Mouse (Mus musculus) kidney, postnatal 36 days (tissue): ENCODE data around the gene Pip4k2c.
"Not testable (repeated sequence)": the region's sequence is repeated elsewhere in the genome, so short reads cannot be mapped to it uniquely, and the experiment has no call there.

Experiments used
- DNase-seq, 2 experiments: peaks; one replicate each; pipeline ENCODE4 v3.0.0; 2021 to 2022; ENCODE audit warnings: mixed read lengths in 2 of 2

Pip4k2c gene

DNA sequence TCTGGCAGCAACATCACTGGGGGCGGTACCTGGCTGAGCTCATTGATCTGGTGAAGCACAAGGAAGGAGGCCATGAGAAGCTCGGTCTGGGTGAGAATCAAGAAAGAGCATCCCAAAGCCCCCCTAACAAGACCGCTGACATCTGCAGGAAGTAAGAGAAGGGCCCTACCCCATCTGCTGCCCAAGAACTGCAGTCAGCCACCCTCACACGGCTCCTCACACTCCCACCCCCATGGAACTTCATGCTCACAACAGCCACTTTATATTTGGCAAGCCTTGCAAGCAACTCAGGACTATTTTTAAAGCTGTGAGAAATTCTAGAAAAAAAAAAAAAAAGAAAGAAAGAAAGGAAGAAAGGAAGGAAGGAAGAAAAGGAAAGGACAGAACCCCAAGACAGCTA is 2.5 kb downstream of the Pip4k2c start:
- no peak for DNase-seq

DNA sequence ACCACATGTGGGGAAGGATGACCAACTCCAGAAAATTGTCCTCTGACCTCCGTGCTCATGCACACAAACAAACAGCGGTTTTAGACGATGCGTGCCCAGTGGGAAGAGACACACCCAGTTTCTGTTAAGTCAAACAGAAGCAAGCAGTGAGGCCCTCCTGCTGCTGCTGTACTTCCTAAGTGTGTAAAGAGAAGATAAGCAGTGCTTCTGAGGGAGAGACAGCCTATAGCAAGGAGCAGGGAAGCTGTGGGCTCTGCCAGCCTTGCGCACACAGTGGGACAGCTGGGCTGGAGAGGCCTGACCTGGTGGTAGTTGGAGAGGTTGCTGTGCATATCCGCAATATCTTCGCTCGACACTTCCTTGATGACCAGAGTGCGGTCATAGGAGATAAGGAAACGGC is 6.0 kb downstream of the Pip4k2c start:
- DNase-seq, result no peak

DNA sequence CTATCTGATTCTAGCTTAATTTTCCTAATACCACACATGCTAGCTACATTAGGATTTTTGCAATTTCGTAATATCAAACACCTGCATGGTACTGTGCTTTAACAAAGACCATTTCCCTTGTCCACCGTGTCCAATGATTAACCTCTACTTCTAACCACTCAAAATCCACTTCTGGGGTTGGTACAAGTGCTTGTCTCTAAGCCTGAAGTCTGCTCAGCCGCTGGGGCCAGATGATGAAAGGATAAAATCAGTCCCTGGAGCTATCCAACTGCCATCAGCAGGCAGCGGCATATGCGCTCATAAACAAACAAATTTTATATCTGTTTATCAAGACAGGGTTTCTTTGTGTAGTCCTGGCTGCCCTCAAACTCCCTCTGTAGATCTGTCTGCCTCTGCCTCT is 6.8 kb downstream of the Pip4k2c start:
- no peak for DNase-seq

DNA sequence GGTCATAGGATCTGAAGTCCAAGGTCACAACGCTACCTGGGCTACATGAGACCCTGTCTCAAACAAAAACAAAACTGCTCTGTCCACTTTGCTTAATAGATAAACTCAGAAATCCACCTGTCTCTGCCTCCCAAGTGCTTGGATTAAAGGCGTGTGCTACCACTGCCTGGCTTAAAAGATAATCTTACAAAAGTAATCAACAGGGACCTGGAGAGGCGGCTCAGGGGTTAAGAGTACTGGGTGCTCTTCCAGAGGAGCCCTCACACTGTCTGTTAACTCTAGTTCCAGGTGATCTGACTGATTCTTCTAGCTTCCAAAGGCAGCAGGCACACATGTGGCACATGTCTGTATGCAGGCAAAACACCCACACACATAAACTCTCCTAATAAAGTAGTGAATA is 8.3 kb downstream of the Pip4k2c start:
- no peak for DNase-seq

DNA sequence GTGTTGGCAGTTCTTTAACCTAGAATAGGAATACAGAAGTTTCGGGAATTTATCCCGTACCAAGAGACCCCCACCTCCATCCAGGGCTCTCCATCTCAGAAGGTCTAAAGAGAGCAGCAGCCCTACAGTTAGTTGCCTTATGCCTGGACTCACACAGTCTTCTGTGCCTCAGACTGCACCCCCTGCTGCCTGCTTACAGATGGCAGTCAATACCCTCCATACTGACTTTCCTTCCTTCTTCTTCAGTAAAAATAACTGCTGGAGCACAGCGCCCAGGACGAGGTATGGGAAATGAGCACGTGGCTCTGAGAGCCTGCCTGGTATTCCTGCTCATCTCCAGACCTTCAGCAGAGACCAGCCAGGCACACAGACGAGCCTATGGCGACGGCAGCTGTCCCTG is 11.1 kb downstream of the Pip4k2c start:
- DNase-seq, result no peak

DNA sequence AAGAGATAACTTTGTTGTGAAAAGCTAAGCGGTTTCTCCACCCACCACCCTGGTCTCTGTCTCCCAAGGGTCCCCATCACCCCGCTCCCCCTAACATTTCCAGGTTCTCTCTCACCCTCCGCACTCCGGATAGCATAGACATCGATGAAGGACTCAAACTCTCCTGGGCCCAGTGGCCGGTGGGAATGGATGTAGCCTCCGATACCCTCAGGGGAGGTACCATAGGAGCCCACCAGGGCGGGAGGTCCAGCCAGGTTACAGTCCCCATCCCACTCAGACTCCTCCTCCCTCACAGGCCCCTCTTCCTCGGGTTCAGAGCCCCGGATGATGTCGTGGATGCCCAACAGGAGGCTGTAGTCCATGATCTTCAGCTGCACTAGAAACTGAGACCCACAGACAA is 11.9 kb downstream of the Pip4k2c start:
- no peak for DNase-seq

DNA sequence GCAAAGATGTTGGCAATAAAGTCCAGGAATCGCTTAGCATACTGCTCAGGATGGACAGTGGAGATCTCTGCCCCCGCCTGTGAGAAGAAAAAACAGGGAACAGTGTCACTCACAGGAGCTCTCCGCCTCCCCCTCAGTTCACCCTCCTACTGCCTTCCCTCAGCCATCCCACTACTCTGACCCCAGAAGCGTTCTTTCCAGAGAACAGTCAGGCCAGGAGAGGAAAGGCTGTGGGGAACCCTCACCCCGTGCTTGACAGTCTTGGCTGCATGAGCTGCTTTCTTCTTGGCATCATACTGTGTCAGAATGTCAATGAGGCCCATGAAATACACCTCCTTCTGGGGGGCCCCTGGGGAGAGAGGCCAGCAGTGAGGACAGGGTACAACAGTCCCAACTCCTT is 12.3 kb downstream of the Pip4k2c start:
- no peak for DNase-seq

DNA sequence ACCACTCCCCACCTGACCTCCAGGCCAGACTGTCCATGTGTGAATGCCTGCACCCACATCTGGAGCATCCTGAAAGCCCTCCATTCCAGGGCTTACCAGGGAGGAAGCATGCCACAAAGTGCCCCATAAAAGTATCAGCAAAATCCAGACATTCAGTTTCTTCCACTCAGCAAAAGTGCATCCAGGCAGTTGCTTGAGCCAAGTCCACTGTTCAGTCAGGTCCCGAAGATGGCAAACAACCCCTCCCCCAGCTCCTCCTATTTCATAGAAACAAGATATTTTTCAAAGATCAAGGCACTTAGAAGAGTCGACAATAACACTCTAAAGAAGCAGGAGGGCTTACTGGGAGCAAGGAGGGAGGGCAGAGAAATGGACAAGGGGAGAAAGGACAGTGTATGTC is 12.9 kb downstream of the Pip4k2c start:
- DNase-seq, result peak in 1 of 2 experiments; percentile 50

DNA sequence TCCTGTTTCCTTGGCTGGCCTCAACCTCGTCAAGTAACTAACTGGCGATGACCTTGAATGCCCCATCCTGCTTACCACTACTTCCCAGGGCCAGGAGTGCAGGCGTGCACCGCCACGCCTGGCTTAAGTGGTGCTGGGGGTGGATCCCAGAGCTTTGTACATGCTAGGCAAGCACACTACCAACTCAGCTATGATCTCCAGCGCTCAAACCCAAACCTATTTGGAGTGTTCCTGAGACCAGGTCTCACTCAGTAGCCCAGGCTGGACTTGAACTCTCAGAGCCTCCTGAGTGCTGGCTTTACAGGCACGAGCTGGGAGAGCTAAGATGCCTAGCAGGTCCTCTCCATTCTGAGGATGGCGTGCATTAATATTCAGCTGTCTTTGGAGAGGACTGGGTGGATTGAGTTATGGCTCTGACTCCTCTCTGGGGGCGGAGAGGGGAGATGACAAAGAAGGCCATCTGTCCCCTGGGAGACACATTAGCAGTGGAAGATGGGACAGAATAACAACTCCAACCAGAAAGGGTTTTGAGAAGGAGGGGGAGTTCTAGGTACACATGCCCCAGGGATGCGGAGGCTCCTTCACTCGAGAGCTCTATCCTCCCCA is 13.8 kb downstream of the Pip4k2c start:
- no peak for DNase-seq

DNA sequence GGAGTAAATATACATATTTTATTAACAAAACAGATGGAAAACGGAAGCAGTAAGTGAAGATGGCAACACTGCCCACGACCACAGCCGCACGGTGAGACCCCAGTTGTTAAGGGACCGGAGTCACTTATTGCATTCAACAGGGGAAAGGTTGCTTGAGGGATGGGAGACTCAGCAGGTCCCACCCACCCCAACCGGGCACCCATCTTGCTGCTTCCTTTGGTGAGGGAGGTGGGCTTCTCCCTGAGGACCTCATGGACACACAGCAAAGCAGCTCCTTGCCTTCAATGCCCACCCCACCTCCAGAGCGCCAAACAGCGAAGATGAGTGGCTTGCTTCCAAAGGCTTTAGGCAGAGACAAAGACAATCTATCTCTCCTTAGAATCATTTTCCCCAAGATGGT is 14.3 kb downstream of the Pip4k2c start:
- no peak for DNase-seq

DNA sequence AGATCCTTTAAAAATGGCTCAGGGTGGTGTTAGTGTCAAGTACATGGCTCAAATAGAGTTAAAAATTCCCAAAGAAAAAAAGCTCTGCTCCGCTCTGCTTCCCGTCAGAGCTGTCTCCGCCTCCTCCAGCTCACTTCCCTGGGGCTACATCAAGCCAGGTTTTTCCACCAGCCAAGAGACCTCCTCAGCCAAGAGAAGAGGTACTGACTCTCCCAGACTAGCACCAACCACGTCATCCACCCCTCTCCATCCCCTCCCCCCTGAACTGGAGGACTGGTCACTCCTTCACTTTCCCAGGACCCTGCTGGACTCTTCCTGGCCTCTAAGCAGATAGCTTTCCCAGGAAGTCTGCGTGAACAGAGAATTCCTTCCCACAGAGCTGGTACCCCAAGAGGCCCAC is 15.0 kb downstream of the Pip4k2c start:
- DNase-seq, result peak; percentile 75 to 79

DNA sequence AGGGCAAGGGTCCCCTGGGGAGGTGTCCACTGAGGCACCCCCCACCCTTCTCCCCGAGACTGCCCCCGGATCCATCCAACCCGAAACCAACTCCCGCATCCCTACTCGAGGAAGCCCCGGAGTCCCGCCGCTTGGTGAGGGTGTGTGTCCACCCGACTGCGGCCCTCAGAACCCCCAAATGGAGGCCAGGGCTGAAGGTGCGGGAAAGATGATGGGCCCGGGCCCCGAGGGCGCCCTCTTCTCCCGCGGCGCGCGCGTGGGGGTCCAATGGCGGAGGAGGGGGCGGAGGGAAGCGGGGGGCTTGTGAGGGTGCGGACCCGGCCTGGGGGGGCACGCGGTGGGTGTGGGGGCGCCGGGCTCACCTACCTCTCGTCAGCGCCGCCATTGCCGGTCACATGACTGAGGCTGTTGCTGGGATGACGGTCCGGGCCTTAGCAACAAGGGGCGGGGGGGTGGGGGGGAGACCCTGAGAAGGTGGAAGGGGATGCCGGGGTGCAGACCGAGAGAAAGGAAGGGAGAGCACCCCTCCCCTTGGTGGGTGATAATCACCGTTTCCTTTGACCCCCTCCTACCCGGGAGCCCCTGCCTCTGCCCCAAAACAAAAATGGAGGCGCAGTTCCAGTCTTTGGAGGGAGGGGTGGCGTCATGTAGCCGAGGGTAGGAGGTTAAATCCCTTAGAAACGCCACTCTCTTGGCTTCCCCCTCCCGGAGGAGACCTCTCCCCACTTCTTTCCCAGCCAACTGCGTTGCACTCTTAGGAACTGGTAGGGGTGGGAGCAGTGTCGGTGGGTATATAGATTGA is 15.9 kb downstream of the Pip4k2c start, which contains the start of gene Dtx3:
Gene Dtx3, minus strand, starts transcription at position 401 of the 802 bp plus-strand sequence.
- DNase-seq, result peak in 1 of 2 experiments; percentile 74

DNA sequence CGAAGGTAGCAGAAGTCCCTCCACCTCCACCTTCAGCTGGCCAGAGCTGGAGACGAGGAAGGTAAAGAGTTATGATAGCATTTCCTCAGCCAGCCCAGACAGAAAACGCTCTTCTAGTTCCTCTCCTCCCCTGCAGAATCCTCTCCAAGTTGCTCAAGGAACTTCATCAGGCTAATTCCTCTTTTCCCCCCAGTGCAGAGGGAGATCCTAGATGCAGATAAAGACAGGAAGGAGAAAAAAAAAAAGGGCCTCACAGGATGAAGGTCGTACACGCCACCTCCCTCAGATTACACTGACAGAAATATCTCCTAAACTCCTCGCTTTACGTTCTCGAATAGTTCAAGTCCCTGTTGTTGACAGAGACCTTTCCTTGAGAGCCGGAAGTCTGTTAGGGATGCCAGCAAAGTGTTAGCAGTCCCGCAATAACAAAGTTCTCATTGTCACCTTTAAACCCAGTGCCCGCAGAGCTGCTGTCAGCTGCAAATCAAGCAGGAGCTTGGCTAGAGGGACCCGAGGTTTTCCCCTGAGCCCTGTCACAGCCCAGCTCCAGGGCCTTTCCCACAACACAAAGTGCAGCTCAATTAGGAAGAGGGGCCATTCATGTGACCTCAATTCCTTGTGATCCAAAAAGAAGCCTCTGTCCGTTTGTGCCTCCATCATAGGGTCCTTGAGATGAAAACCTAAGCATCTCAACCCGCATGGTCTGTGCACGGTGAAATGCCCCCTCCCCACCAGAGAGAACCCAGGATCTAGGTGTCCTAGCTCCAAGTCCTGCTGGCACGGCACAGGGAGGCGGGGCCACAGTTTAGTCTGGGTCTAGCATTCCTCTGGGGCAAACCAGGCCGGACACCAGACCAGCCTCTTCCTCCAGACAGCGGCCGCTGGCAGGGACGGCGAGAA is 16.7 kb downstream of the Pip4k2c start:
- DNase-seq, result peak; percentile 87 to 91

DNA sequence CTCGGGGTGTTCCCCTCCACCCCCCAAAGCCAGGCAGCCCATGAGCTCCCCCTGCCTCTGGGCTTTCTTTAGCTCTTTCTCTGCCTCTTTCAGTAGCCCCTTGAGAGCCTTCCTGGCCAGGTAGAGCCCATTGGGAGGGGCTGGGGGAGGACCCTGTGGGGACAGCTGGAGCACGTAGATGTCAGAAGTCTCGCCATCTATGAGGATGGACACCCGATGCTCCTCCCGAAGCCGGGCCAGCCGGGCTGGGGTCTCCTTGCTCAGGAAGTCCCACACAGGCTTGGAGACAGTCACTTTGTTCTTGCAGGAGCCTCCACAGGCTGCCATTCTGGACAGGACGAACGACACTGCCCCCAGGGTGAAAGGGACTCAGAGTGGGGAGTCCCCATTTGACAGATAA is 18.4 kb downstream of the Pip4k2c start:
- DNase-seq, result no peak

DNA sequence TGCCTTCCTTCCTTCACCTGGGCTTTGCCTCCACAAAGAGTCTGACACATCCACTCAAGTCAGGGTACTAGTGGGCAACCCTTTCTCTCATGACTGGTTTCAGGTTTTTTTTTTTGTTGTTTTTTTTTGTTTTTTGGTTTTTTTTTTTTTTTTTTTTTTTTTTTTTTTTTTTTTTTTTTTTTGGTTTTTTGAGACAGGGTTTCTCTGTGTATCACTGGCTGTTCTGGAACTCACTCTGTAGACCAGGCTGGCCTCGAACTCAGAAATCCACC is 19.4 kb downstream of the Pip4k2c start:
- not testable (repeated sequence) for DNase-seq

DNA sequence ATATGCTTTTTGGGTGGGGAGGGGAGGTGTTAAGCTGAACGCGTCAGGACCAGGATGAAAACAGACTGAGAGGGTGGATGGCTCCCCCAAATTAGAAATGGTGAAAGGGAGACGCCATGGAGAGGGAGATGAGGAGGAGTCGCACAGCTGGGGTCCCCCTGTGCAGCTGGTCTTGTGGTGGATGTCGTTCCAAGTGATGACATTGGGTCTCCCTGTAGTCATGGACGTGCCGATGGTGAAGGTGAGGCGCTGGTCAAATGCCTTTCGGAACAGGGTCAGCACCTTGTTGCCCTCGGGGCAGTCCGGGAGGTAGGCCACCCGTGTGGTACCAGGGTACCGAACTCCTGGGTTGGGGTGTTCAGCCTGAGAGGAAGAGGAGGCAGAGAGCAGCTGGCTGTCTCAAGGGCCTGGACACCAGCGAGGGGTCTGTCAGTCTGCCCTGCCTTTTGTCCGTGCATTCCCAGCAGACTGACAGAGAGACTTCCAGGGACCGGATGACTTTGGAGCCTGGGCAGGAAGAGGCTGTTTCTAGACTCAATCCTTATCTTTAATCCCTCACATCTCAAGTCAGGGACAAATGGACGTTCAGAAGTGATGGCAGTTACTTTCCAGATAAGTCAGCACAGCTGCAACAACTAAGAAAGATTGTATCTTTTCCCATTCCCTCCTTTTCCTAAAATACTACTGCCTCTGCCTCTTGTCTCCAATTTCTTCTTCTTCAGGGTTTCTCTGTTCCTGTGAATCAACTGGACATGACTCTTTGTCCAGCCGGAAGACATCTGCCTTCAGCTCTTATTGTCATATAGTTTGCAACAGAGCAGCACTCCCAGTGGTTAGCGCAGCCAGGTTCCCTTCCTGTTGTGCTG is 20.0 kb downstream of the Pip4k2c start:
- no peak for DNase-seq

DNA sequence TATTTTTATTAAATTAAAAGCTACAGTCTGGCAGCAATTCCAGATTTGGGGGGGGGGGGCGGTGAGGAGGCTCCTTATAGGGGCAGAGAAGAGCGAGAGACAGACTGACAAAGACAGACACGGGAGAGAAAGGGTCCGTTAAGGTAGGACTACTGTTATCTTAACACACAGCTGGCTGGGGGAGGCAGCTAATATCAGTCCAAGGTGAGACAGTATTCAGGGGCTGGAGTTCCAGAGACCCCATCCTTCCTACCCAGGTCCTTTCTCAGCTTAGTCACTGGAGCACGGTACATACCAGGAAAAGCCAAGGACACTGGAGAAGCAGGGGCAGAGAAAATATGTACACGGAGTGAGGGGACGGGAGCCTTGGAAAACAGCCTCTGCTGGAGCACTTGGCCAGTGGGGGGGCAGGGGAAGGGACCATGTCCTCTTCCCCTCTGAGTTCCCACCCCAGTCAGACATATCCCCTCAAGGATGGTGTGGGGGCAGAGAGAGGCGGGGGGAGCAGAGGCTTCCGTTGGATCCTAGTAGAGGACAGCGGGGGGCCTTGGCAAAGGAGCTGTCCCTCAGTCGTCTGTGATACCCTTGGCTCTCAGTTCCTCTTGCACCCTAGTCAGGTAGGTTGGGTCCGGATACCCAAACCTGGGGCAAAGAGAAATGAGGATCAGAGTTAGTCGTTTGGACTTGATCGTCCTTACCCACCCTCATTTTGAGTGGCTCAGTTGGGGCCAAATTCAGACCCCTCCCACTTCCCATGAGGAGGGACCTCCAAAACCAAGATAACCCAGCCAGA is 20.8 kb downstream of the Pip4k2c start:
- no peak for DNase-seq

DNA sequence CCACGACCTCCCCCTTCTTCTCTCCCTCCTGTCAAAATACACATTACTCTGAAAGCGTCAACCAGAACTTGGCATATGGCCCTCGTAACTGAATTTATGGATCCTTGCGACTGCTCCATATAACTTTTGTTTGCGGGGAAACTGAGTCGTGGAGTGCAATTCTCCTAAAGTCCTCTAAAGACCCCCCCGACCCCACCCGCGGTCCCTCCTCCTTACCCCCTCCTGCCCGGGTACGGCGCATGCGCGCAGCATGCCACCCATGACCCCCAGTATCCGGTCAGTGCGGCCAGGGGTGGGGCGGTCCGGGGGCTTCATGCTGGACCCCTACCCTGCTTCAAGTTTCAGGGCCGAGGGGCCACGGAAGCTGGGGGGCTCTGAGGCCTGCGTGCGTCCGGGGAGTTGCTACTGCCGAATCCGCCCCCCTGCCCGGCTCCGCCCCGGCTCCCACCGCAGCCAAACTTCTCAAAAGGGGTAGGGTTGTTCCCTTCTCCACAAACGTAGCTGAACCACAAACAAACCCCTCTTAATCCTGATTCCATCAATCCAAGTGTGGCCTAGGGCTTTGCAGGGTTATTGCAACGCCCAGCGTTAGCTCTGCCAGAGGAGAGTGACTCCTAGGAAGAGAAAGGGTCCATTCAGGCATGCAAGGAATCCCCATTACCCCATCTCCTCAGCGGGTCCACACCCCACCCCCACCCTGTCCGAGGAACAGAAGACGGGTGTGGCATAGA is 21.6 kb downstream of the Pip4k2c start, which contains the start of gene Arhgef25:
Gene Arhgef25, minus strand, starts transcription at position 433 of the 731 bp plus-strand sequence.
- peak in 1 of 2 experiments; percentile 46 for DNase-seq

DNA sequence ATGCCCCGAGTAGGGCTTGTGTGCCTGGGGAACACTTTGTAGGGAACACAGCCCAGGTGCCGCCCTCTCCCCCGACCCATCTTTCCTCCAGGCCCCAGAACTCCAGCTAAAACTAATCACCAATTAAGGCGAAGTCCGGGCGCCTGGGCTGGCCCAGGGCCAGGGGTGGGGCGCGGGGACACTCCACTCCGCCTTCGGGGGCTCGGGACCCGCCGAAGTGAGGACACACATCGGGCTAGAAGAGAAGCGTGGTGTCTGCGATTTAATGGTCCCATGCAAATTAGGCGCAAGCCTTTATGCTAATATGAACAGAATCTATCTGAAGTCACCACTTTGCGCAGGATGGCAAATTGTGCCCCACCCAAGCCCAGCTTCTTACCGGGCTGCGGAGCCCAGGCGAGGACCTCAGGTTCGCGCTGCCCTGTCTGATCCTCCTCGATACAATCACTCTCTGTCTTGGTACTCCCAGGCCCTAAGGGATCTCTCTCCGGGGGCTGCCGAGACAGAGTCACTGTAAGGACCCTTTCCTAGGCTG is 22.2 kb downstream of the Pip4k2c start:
- DNase-seq, result peak in 1 of 2 experiments; percentile 52

DNA sequence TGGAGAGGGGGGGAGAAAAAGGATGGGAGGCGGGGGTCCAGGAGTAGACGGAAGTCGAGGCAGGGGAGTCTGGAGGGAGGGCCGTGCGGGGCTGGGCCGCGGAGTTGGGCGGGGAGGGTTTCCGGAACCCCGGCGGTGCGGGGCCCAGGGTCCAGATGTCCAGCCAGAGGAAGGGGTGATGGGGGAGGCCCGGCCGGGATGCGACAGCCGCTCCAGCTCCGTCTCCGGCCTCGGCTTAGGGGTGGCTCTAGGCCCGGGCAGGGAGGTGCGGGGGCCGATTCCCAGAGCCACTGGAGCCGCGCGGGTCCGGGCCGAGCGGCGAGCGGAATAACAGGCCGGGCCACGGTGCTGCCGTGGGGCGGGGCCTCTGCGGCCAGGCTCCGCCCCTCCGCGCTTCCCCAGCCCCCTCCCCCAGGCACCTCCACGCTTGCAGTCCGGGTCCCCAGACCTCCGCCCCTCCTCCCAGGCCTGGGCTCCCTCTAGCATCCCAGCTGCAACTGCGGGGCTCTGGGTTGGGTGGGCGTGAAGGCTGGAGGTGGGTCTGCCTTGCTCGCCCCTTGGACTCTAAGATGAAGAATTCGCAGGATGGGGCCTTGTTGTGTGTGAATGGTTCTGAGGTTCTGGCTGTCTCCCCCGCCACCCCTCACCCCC is 22.8 kb downstream of the Pip4k2c start:
- DNase-seq, result peak in 1 of 2 experiments; percentile 69
